Mouse (Mus musculus): Measurements from ENCODE around the gene Hba-x.
"Not testable (repeated sequence)": the region's sequence is repeated elsewhere in the genome, so short reads cannot be mapped to it uniquely, and the experiment has no call there.

GRCm38 (mm10) chr11:32297417-32297816 lies 21.2 kb downstream of the Hba-x start:
- not testable (repeated sequence) for TF ChIP-seq CTCF, POLR2A (IDR thresholded peaks at IDR 0.05; ENCODE audit: insufficient read depth, low read depth, low read length)
